Mouse (Mus musculus): ENCODE data around the gene Rpe.

GRCm38 (mm10) chr1:66682974-66683373, 17.7 kb upstream of the Rpe start:
- TF ChIP-seq CTCF (IDR thresholded peaks at IDR 0.05; ENCODE audit: insufficient read depth, low read length) (no peak), POLR2A (IDR thresholded peaks at IDR 0.05; ENCODE audit: borderline replicate concordance, extremely low read depth, low read depth, low read length) (no peak)
